Mouse (Mus musculus): ENCODE measurements around the gene Chrnd. TPM values are rescaled to one million over a fixed set of nuclear protein-coding genes. Genes with fewer than 3 reads are reported as not detected.

Chrnd gene
- polyA plus RNA-seq, 1 experiment from 2014 or later: 0.13 TPM

DNA sequence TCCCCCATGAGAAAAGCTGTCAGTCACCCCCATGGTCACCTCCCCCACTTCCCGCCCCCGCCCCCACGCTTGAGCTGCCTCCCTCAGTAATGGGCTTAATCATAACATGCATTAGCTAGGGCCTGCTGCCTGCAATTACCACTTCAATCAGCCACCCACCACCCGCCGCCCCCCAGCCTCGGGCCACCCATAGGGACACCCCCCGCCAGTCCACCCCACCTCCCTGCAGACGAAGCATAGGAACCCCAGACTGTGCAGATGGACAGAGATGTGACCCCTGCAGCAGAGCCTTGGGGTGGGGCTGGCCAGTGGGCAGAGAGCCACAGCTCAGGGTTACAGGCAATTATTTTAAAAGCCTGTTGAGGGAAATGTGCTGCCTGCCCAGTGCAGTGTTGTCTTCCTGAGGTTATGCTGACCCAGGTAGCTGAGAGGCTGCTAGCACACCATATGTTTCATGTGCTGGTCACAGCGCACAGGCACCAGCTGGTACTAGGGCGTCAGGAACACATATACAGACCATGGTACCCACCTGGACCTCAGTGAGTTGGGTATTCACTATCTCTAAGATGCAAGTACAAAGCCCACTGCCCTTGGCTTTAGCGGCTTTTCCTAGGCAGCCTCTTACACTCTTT, 26.1 kb upstream of the Chrnd start:
- Histone ChIP-seq H3K4me3 (replicated peaks) (no peak overlapping the region), H3K9me3 (replicated peaks) (no peaks in the 10 kb centered on the region), H3K9ac (no peak overlapping the region), H3K4me1 (replicated peaks) (no peaks in the 10 kb centered on the region), H3K4me2 (no peak overlapping the region), H3K27ac (no peak overlapping the region), H3K36me3 (no peaks in the 10 kb centered on the region), H3K27me3 (peaks cover 63% of the 10 kb centered on the region)
- DNase-seq: no peak
- no peak for ATAC-seq (ENCODE audit: low read depth)
- WGBS (ENCODE audit: insufficient replicate concordance): 26% methylated on average over 11 of the region's 11 CpGs

DNA sequence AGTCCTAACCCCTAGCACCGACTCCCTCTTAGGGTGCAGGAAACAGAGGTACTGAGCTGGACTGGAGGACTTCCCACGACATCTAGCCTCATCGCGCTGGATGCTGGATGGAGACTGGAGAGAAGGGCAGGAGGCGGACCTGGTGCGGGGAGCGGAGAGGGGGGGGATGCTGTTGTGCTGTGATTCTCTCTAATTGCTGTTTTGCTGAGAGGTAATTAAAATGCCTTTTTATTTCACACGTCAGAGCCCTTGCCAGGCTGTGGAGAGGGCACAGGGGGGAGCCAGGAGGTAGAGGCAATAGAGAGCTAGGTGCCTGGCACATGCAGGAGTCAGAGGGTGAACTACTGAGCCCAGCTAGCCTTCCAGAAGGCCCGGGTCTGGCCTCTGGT, 25.6 kb upstream of the Chrnd start:
- Histone ChIP-seq H3K9me3 (replicated peaks) (no peaks in the 10 kb centered on the region), H3K27me3 (peaks cover 66% of the 10 kb centered on the region), H3K4me3 (replicated peaks) (no peak overlapping the region), H3K4me1 (replicated peaks) (no peaks in the 10 kb centered on the region), H3K27ac (no peak overlapping the region), H3K36me3 (no peaks in the 10 kb centered on the region), H3K4me2 (no peak overlapping the region), H3K9ac (no peak overlapping the region)
- 39% methylated on average over 9 of the region's 9 CpGs for WGBS (ENCODE audit: insufficient replicate concordance)
- DNase-seq (no peak), ATAC-seq (ENCODE audit: low read depth) (no peak)

GRCm38 (mm10) chr1:87170458-87170857, 19.9 kb upstream of the Chrnd start:
- WGBS (ENCODE audit: insufficient replicate concordance): 17% methylated on average over 18 of the region's 19 CpGs
- Histone ChIP-seq H3K4me1 (replicated peaks) (peaks cover 8% of the 10 kb centered on the region; the same call in 1 of the 2 replicates), H3K27me3 (peaks cover 81% of the 10 kb centered on the region), H3K9me3 (replicated peaks) (no peaks in the 10 kb centered on the region), H3K4me3 (replicated peaks) (no peak overlapping the region), H3K36me3 (no peaks in the 10 kb centered on the region), H3K4me2 (no peak overlapping the region), H3K9ac (no peak overlapping the region), H3K27ac (no peak overlapping the region)
- DNase-seq (no peak), ATAC-seq (ENCODE audit: low read depth) (no peak)

DNA sequence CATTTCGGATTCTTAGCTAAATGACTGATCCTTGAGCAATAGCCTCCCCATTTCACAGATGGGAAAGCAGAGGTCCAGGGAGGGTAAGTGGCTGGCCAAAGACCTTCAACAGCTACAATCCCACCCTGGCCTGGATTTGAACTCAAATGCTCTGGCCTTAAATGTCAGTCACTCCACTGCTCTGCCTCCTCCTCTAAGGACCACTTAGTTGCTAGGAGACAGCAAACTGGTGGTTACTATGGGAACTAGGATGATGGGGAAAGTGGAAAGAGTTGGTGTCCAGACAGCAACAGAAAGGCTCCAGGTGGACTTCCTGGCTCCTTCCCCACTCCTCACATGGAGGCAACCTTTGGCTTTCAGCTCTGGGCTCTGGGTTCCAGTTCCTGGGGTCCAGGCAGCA, 19.1 kb upstream of the Chrnd start:
- H3K27ac ChIP-seq: no peak overlapping the region
- H3K4me2 ChIP-seq: no peak overlapping the region
- DNase-seq (no peak), ATAC-seq (ENCODE audit: low read depth) (no peak)
- no peak overlapping the region for H3K9ac ChIP-seq
- no peaks in the 10 kb centered on the region for H3K36me3 ChIP-seq
- H3K27me3 ChIP-seq: peaks cover 73% of the 10 kb centered on the region
- 39% methylated on average over 1 of the region's 1 CpGs for WGBS (ENCODE audit: insufficient replicate concordance)
- H3K9me3 ChIP-seq (replicated peaks): no peaks in the 10 kb centered on the region
- no peak overlapping the region for H3K4me3 ChIP-seq (replicated peaks)
- H3K4me1 ChIP-seq (replicated peaks): peaks cover 8% of the 10 kb centered on the region; the same call in 1 of the 2 replicates

GRCm38 (mm10) chr1:87172316-87172715, 18.1 kb upstream of the Chrnd start:
- Histone ChIP-seq H3K9me3 (replicated peaks) (no peaks in the 10 kb centered on the region), H3K4me2 (no peak overlapping the region), H3K27me3 (peaks cover 68% of the 10 kb centered on the region), H3K4me3 (replicated peaks) (no peak overlapping the region), H3K4me1 (replicated peaks) (peaks cover 8% of the 10 kb centered on the region; the same call in 1 of the 2 replicates), H3K9ac (no peak overlapping the region), H3K27ac (no peak overlapping the region), H3K36me3 (no peaks in the 10 kb centered on the region)
- ATAC-seq (ENCODE audit: low read depth) (no peak), DNase-seq (no peak)
- 45% methylated on average over 9 of the region's 9 CpGs for WGBS (ENCODE audit: insufficient replicate concordance)

DNA sequence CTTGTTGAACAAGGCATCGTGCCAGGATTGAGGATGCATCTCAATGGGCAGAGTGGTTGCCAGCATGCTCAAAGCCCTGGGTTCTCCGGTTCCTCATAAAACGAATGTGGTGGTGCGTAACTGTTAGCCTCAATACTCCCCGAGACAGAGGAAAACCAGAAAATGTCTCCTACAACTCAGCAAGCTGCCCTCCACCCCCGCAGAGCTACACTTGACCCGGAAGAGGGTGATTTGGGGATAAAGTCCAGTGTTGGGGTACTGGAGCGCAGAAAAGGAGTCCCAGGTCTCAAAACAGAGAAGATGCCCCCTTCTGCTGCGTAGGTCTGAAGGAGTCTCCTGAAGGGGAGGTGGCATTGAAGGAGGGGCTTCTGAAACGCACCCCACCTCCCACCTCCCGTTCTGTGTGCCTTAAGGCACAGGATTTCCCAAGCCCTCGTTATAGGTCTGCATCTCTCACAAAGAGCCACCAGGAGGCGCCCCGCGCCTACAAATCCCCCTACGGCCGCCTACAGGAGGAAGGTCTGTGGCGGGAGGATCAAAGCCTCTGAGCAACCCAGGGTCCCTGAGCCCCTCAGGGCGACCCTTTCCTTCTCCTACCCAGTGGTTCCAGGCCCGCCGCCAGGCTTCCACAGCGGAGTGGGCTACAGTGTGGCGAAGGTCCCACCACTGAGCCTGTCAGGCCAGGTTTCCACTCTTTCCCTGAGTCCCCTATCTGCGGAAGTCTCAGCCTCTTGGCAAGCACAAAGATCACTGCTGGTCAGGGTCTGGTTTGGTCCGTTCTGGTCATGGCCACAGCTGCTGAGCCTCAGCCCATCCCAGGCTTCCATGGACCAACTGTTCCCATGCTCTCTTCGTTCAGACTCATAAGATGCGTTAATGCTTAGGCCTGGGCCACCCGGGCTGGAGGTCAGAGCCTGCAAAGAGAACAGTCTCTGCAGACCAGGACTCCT, 16.1 kb upstream of the Chrnd start:
- H3K9ac ChIP-seq: no peak overlapping the region
- DNase-seq (peak; percentile 23), ATAC-seq (ENCODE audit: low read depth) (peak; percentile 6; the same call in 1 of the 2 replicates)
- no peaks in the 10 kb centered on the region for H3K36me3 ChIP-seq
- H3K9me3 ChIP-seq (replicated peaks): no peaks in the 10 kb centered on the region
- H3K4me1 ChIP-seq (replicated peaks): peaks cover 8% of the 10 kb centered on the region; the same call in 1 of the 2 replicates
- 22% methylated on average over 28 of the region's 28 CpGs for WGBS (ENCODE audit: insufficient replicate concordance)
- no peak overlapping the region for H3K4me3 ChIP-seq (replicated peaks)
- H3K27ac ChIP-seq: no peak overlapping the region
- H3K4me2 ChIP-seq: peak overlapping the region; percentile 21; the same call in 1 of the 2 replicates
- H3K27me3 ChIP-seq: peaks cover 52% of the 10 kb centered on the region

GRCm38 (mm10) chr1:87175852-87176292, 14.5 kb upstream of the Chrnd start:
- H3K4me1 ChIP-seq (replicated peaks): peaks cover 8% of the 10 kb centered on the region; the same call in 1 of the 2 replicates
- no peak overlapping the region for H3K4me3 ChIP-seq (replicated peaks)
- DNase-seq (no peak), ATAC-seq (ENCODE audit: low read depth) (no peak)
- WGBS (ENCODE audit: insufficient replicate concordance): 38% methylated on average over 11 of the region's 11 CpGs
- no peak overlapping the region for H3K4me2 ChIP-seq
- no peak overlapping the region for H3K27ac ChIP-seq
- H3K9me3 ChIP-seq (replicated peaks): no peaks in the 10 kb centered on the region
- H3K36me3 ChIP-seq: no peaks in the 10 kb centered on the region
- H3K27me3 ChIP-seq: peaks cover 45% of the 10 kb centered on the region
- no peak overlapping the region for H3K9ac ChIP-seq

- no peaks in the 10 kb centered on the region for H3K36me3 ChIP-seq
- H3K27ac ChIP-seq: no peak overlapping the region
- no peaks in the 10 kb centered on the region for H3K9me3 ChIP-seq (replicated peaks)
- ATAC-seq (ENCODE audit: low read depth) (no peak), DNase-seq (no peak)
- peaks cover 57% of the 10 kb centered on the region for H3K27me3 ChIP-seq
- H3K4me2 ChIP-seq: no peak overlapping the region
- no peaks in the 10 kb centered on the region; the same call in 1 of the 2 replicates for H3K4me1 ChIP-seq (replicated peaks)
- H3K9ac ChIP-seq: no peak overlapping the region
- WGBS (ENCODE audit: insufficient replicate concordance): 21% methylated on average over 5 of the region's 5 CpGs
- no peak overlapping the region for H3K4me3 ChIP-seq (replicated peaks)
These were observed 9.5 kb upstream of the Chrnd start for GRCm38 (mm10) chr1:87180896-87181295.

DNA sequence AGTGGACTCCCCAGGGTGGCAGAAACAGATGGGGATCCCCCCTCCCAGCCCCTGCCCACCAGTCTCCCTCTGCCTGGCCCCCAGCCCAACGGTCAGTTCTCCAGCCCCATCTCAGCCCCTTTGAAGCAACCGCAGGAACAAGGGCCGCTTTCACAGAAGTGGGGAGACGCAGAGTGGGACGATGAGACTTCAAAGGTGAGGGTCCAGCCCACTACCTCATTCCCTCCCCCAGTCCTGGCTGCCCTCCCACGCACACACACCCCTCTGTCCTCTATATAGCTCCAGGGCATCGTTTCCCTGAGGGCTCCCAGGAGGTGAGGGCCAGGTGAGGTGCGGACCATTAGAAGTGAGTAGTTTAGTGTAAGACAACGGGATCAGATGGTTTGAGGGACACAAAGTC, 7.4 kb upstream of the Chrnd start, which contains the start of gene Prss56:
Gene Prss56 (plus strand): TSS at position 301 of the 400 bp plus-strand sequence.
- Histone ChIP-seq H3K36me3 (no peaks in the 10 kb centered on the region), H3K9me3 (replicated peaks) (no peaks in the 10 kb centered on the region), H3K27ac (no peak within 1 kb of the TSS), H3K4me3 (replicated peaks) (no peak within 1 kb of the TSS), H3K27me3 (peaks cover 75% of the 10 kb centered on the region), H3K9ac (no peak within 1 kb of the TSS), H3K4me2 (no peak within 1 kb of the TSS), H3K4me1 (replicated peaks) (peaks cover 5% of the 10 kb centered on the region)
- ATAC-seq (ENCODE audit: low read depth) (no peak), DNase-seq (no peak)
- 49% methylated on average over 9 of the region's 9 CpGs for WGBS (ENCODE audit: insufficient replicate concordance)

- Histone ChIP-seq H3K4me1 (replicated peaks) (peaks cover 5% of the 10 kb centered on the region), H3K4me3 (replicated peaks) (no peak overlapping the region), H3K4me2 (0 out of 2 replicates have a peak overlapping the region, but pooled peaks have one; percentile 14), H3K9ac (no peak overlapping the region), H3K36me3 (no peaks in the 10 kb centered on the region), H3K27ac (no peak overlapping the region), H3K27me3 (peaks cover 84% of the 10 kb centered on the region), H3K9me3 (replicated peaks) (no peaks in the 10 kb centered on the region)
- 27% methylated on average over 15 of the region's 15 CpGs for WGBS (ENCODE audit: insufficient replicate concordance)
- ATAC-seq (ENCODE audit: low read depth): no peak
- no peak for DNase-seq
These were observed 6.2 kb upstream of the Chrnd start for GRCm38 (mm10) chr1:87183998-87184750.

DNA sequence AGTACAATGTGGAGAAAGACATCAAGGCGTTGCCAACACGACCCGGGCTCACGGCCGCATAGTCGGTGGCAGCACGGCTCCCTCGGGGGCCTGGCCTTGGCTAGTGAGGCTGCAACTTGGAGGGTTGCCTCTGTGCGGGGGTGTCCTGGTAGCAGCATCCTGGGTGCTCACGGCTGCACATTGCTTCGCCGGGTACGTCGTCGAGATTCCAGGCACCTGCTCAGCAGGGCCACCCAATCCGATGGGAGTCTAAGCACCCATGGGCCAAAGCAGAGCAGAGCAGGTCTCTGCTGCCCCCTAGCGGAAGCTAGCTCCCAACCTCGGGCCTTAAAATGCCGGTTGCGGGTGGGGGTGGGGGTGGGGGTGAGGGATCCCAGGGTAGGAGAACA, 5.7 kb upstream of the Chrnd start:
- H3K4me1 ChIP-seq (replicated peaks): peaks cover 5% of the 10 kb centered on the region
- no peak overlapping the region for H3K9ac ChIP-seq
- H3K27me3 ChIP-seq: peaks cover 84% of the 10 kb centered on the region
- H3K9me3 ChIP-seq (replicated peaks): no peaks in the 10 kb centered on the region
- DNase-seq: peak; percentile 17
- 0 out of 2 replicates have a peak overlapping the region, but pooled peaks have one; percentile 14 for H3K4me2 ChIP-seq
- ATAC-seq (ENCODE audit: low read depth): no peak
- H3K27ac ChIP-seq: no peak overlapping the region
- no peaks in the 10 kb centered on the region for H3K36me3 ChIP-seq
- 15% methylated on average over 20 of the region's 20 CpGs for WGBS (ENCODE audit: insufficient replicate concordance)
- no peak overlapping the region for H3K4me3 ChIP-seq (replicated peaks)

Data from liver, embryonic 13.5 days (tissue).